Mouse (Mus musculus): Measurements from ENCODE around the gene Tesc. TPM values are rescaled to one million over a fixed set of nuclear protein-coding genes. Genes with fewer than 3 reads are reported as not detected.

Tesc gene
- total RNA-seq (2023): not detected

DNA sequence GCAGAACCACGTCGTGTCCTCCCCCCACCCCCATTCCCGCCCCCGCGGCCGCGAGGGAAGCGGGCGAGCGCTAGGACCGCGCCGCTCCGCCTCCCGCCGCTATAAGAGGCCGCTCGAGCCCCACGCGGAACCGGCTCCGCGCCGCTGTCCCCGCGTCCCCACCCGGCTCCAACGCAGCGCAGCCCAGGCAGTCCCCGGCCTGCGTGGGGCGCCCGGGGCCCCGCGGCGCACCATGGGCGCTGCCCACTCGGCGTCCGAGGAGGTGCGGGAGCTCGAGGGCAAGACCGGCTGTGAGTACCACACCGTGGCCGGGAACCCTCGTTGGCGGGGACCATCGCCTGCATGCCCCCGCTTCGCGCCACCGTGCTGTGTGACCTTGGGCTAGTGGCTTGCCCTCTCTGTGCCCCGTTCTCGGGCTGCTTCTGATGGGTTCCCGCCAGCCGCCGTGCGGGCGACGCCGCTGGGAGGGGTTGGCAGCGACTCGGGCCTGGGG lies at the start of gene Tesc:
Gene Tesc, plus strand, starts transcription at position 46 of the 493 bp plus-strand sequence.

Other genes with a start within 250 kb of the Tesc start
- under 1 TPM; 0.12 to 0.23 TPM for gene Nos1, start 246.7 kb upstream of the Tesc start, total RNA-seq (2023)
- 10 to 100 TPM; 23.9 to 36.4 TPM for gene Fbxo21, start 51.0 kb upstream of the Tesc start, total RNA-seq (2023)
- 10 to 100 TPM; 19.2 to 20.3 TPM for gene Fbxw8, start 127.7 kb downstream of the Tesc start, total RNA-seq (2023)
- gene Hrk, start 136.9 kb downstream of the Tesc start, total RNA-seq (2023): not detected
- 1 to 10 TPM; 2.5 to 2.6 TPM for gene Rnft2, start 217.4 kb downstream of the Tesc start, total RNA-seq (2023)
- 10 to 100 TPM in 1 of 2 experiments, 1 to 10 TPM in 1; 9.4 to 10.7 TPM for gene 2410131K14Rik, start 217.5 kb downstream of the Tesc start, total RNA-seq (2023)